Mouse (Mus musculus): ENCODE measurements around the gene Preb. TPM values are rescaled to one million over a fixed set of nuclear protein-coding genes. Genes with fewer than 3 reads are reported as not detected.

Gene Preb
- polyA plus RNA-seq, 1 experiment: 51.9 TPM

GRCm38 (mm10) chr5:30909863-30910262 is 50.3 kb downstream of the Preb start:
- Histone ChIP-seq H3K4me3 (ENCODE audit: insufficient read depth, low read depth, low read length) (no peak overlapping the region), H3K27ac (replicated peaks; ENCODE audit: low read depth, low read length) (peak overlapping the region; percentile 76), H3K4me1 (ENCODE audit: control insufficient read depth, insufficient read depth, insufficient read length, low read length) (peaks cover 46% of the 10 kb centered on the region)

- H3K4me1 ChIP-seq (ENCODE audit: control insufficient read depth, insufficient read depth, insufficient read length, low read length): peaks cover 42% of the 10 kb centered on the region
- no peak overlapping the region for H3K4me3 ChIP-seq (ENCODE audit: insufficient read depth, low read depth, low read length)
- peak overlapping the region; percentile 76 for H3K27ac ChIP-seq (replicated peaks; ENCODE audit: low read depth, low read length)
These were observed 50.9 kb downstream of the Preb start for GRCm38 (mm10) chr5:30909300-30909659.

- H3K4me1 ChIP-seq (ENCODE audit: control insufficient read depth, insufficient read depth, insufficient read length, low read length): peaks cover 36% of the 10 kb centered on the region
- H3K27ac ChIP-seq (replicated peaks; ENCODE audit: low read depth, low read length): peak overlapping the region; percentile 76
- peak overlapping the region; percentile 68 for H3K4me3 ChIP-seq (ENCODE audit: insufficient read depth, low read depth, low read length)
These were observed 51.5 kb downstream of the Preb start for GRCm38 (mm10) chr5:30908426-30909299.

GRCm38 (mm10) chr5:30907413-30908059 is 52.6 kb downstream of the Preb start, which contains the start of gene Ost4:
Ost4 (minus strand) TSS chr5:30907788.
- Histone ChIP-seq H3K4me3 (ENCODE audit: insufficient read depth, low read depth, low read length) (peak within 1 kb of the TSS; percentile 71), H3K4me1 (ENCODE audit: control insufficient read depth, insufficient read depth, insufficient read length, low read length) (peaks cover 32% of the 10 kb centered on the region), H3K27ac (replicated peaks; ENCODE audit: low read depth, low read length) (peak within 1 kb of the TSS; percentile 76)

GRCm38 (mm10) chr5:30901860-30902259 is 58.3 kb downstream of the Preb start:
- Histone ChIP-seq H3K27ac (replicated peaks; ENCODE audit: low read depth, low read length) (no peak overlapping the region), H3K4me1 (ENCODE audit: control insufficient read depth, insufficient read depth, insufficient read length, low read length) (peaks cover 4% of the 10 kb centered on the region), H3K4me3 (ENCODE audit: insufficient read depth, low read depth, low read length) (no peak overlapping the region)

Other genes starting within 250 kb of the Preb start
- gene Dpysl5, start 248.8 kb downstream of the Preb start, polyA plus RNA-seq (2012; ENCODE audit: insufficient read depth, insufficient read length, missing spikeins): not detected in 2 replicates
- 35.6 and 69.3 TPM in 2 replicates for gene Mapre3, start 145.7 kb downstream of the Preb start, polyA plus RNA-seq (2012; ENCODE audit: insufficient read depth, insufficient read length, missing spikeins)
- gene Tmem214, start 92.3 kb downstream of the Preb start, polyA plus RNA-seq (2012; ENCODE audit: insufficient read depth, insufficient read length, missing spikeins): 18.2 and 30.3 TPM in 2 replicates
- 1.7 and 2.9 TPM in 2 replicates for gene Agbl5, start 71.7 kb downstream of the Preb start, polyA plus RNA-seq (2012; ENCODE audit: insufficient read depth, insufficient read length, missing spikeins)
- 357 and 467 TPM in 2 replicates for gene Ost4, start 52.6 kb downstream of the Preb start, polyA plus RNA-seq (2012; ENCODE audit: insufficient read depth, insufficient read length, missing spikeins)
- gene Emilin1, start 47.0 kb downstream of the Preb start, polyA plus RNA-seq (2012; ENCODE audit: insufficient read depth, insufficient read length, missing spikeins): 2.4 and 3.6 TPM in 2 replicates
- 27.8 and 28.8 TPM in 2 replicates for gene Khk, start 38.9 kb downstream of the Preb start, polyA plus RNA-seq (2012; ENCODE audit: insufficient read depth, insufficient read length, missing spikeins)
- gene Cgref1, start 14.8 kb downstream of the Preb start, polyA plus RNA-seq (2012; ENCODE audit: insufficient read depth, insufficient read length, missing spikeins): 1.0 TPM in 1 of 2 replicates, not detected in the other
- not detected in 2 replicates for gene Tcf23, start 8.3 kb upstream of the Preb start, polyA plus RNA-seq (2012; ENCODE audit: insufficient read depth, insufficient read length, missing spikeins)
- gene Atraid, start 88.0 kb upstream of the Preb start, polyA plus RNA-seq (2012; ENCODE audit: insufficient read depth, insufficient read length, missing spikeins): 156 and 168 TPM in 2 replicates
- 8.2 and 10.3 TPM in 2 replicates for gene Slc5a6, start 88.6 kb upstream of the Preb start, polyA plus RNA-seq (2012; ENCODE audit: insufficient read depth, insufficient read length, missing spikeins)
- 6.8 and 19.9 TPM in 2 replicates for gene Cad, start 94.4 kb upstream of the Preb start, polyA plus RNA-seq (2012; ENCODE audit: insufficient read depth, insufficient read length, missing spikeins)
- not detected in 2 replicates for gene Dnajc5g, start 145.9 kb upstream of the Preb start, polyA plus RNA-seq (2012; ENCODE audit: insufficient read depth, insufficient read length, missing spikeins)
- not detected in 2 replicates for gene Slc30a3, start 147.9 kb upstream of the Preb start, polyA plus RNA-seq (2012; ENCODE audit: insufficient read depth, insufficient read length, missing spikeins)
- 3.2 and 4.2 TPM in 2 replicates for gene Trim54, start 156.4 kb upstream of the Preb start, polyA plus RNA-seq (2012; ENCODE audit: insufficient read depth, insufficient read length, missing spikeins)
- gene Ucn, start 178.5 kb upstream of the Preb start, polyA plus RNA-seq (2012; ENCODE audit: insufficient read depth, insufficient read length, missing spikeins): not detected in 2 replicates
- 71.5 and 104 TPM in 2 replicates for gene Mpv17, start 193.9 kb upstream of the Preb start, polyA plus RNA-seq (2012; ENCODE audit: insufficient read depth, insufficient read length, missing spikeins)
- gene Gm29609, start 219.6 kb upstream of the Preb start, polyA plus RNA-seq (2012; ENCODE audit: insufficient read depth, insufficient read length, missing spikeins): not detected in 2 replicates
- gene Gtf3c2, start 219.8 kb upstream of the Preb start, polyA plus RNA-seq (2012; ENCODE audit: insufficient read depth, insufficient read length, missing spikeins): 18.3 and 18.4 TPM in 2 replicates
- 56.4 and 64.8 TPM in 2 replicates for gene Snx17, start 232.9 kb upstream of the Preb start, polyA plus RNA-seq (2012; ENCODE audit: insufficient read depth, insufficient read length, missing spikeins)
- 33.3 and 43.4 TPM in 2 replicates for gene Eif2b4, start 233.1 kb upstream of the Preb start, polyA plus RNA-seq (2012; ENCODE audit: insufficient read depth, insufficient read length, missing spikeins)
- 10.0 and 12.1 TPM in 2 replicates for gene Zfp513, start 241.9 kb upstream of the Preb start, polyA plus RNA-seq (2012; ENCODE audit: insufficient read depth, insufficient read length, missing spikeins)

All from brown adipose tissue, adult 24 weeks (tissue).